Mouse (Mus musculus) testis, adult 10 weeks (tissue): ENCODE results near the gene Hkdc1. TPM values are rescaled to one million over a fixed set of nuclear protein-coding genes. Genes with fewer than 3 reads are reported as not detected.

Experiments used
- polyA plus RNA-seq: library from polyadenylated mRNA; stranded (reverse); fragments of 350-450 nt; fragmentation: Illumina TruSeq; extraction: RNeasy Lipid Tissue Mini Kit (QIAGEN cat#74804); gene quantifications from one replicate; pipeline ENCODE4 v1.2.3, GENCODE M21; 2014; ENCODE audit warnings: low read depth, low replicate concordance

Gene Hkdc1
- polyA plus RNA-seq: not detected

DNA sequence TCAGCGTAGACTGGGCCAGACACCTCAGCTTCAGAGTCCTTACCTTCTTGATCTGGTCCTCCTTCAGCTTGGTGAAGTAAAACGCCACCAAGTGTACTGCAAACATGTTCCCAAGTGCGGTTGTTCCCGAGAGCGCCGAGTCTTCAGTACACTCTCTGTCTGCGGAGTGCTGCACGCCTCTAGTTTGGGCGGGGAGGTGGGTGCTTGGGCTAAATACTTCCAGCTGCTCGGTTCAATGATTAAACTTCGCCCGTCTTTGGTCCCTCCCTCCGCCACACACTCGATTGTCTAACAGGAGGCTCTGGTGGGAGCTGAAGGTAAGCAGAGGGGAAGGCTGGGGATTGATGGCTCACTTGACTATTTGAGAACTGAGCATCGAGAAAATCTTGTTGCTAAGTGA, at the start of gene Hkdc1:
Hkdc1 (minus strand) TSS at position 237 of the 400 bp plus-strand sequence.

DNA sequence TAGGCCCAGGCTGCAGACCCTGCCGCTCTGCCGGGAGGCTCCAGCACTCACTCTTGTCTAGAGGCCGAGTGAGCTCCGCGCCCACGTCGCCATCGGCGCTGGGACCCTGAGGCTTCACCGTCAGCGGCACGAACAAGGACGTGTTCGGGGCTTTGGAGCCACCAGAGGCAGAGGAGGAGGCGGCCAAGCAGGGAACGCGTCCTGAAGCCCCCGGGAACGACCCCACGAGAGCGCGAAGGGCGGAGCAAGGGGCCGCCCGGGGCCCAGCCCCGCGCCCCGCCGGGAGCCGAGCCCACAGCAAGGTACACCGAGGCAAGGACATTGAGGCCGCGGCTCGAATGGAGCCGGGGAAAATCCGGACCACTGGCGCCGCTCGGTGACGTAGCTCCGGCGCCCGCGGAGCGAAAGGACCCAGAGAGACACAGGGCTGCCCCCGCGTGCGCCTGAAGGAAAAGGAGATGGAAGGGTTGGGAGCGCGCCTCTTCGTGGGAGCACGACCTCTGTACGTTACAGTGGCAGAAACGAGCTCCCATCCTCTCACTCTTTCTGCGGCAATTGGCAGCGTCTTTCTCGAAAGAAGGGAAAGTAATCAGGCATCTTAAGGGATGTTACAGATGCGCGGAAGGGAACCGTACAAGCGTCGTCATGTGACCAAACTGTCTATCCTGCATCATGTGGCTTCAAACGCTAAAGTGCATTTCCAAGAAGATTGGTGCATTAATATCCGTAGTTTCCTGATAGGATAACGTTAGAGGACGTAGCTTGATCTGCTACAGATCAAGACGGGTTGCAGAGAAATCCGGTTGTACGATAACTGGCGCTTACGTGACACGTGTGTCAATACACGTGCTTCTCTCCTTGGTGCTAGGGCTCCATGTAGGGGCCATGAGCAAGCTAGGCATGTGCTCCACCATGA, 27.3 kb upstream of the Hkdc1 start, which contains the start of the genes 4930507D05Rik and Supv3l1:
4930507D05Rik (plus strand) TSS at position 126 of the 916 bp plus-strand sequence.
Supv3l1 (minus strand) TSS at position 375 of the 916 bp plus-strand sequence.

DNA sequence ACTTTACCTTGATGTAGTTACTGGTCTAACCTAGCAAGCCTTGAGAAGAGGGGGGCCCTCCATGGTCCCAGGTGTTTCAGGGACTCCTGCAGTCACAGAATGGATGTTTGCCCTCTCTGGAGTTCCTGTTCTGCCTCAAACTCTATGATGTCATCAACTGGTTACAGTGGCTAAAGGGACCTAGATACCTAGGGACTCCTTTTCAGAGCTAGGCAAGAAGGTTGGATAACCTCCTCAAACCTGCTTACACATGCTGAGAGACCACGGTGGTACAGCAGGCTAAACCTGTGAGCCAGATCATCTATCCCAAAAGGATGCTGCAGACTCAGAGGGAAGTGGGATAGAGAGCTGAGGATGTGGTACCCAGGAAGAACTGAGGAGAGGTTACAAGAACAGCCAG, 42.5 kb downstream of the Hkdc1 start, which contains the start of gene Hk1:
Hk1 (minus strand) TSS at position 101 of the 400 bp plus-strand sequence.

Other genes starting within 250 kb of the Hkdc1 start
- 1.2 TPM for gene Tspan15, start 191.2 kb downstream of the Hkdc1 start, polyA plus RNA-seq
- gene Tacr2, start 170.1 kb downstream of the Hkdc1 start, polyA plus RNA-seq: 0.27 TPM
- 1,584 TPM for gene Hk1, start 42.6 kb downstream of the Hkdc1 start, polyA plus RNA-seq
- gene 4930507D05Rik, start 27.0 kb upstream of the Hkdc1 start, polyA plus RNA-seq: 2.4 TPM
- gene Supv3l1, start 27.2 kb upstream of the Hkdc1 start, polyA plus RNA-seq: 18.8 TPM
- 706 TPM for gene Vps26a, start 64.3 kb upstream of the Hkdc1 start, polyA plus RNA-seq
- gene Srgn, start 105.0 kb upstream of the Hkdc1 start, polyA plus RNA-seq: 23.3 TPM
- gene Kif1bp, start 156.0 kb upstream of the Hkdc1 start, polyA plus RNA-seq: 46.3 TPM
- gene Ddx21, start 179.8 kb upstream of the Hkdc1 start, polyA plus RNA-seq: 52.9 TPM
- 165 TPM for gene Ddx50, start 228.7 kb upstream of the Hkdc1 start, polyA plus RNA-seq